Mouse (Mus musculus): Measurements from ENCODE around the gene Slc25a22. TPM values are rescaled to one million over a fixed set of nuclear protein-coding genes. Genes with fewer than 3 reads are reported as not detected.
A peak's percentile ranks its signal among the peaks of the same experiment; 100 is the strongest.

Gene Slc25a22
- polyA plus RNA-seq (2011; ENCODE audit: insufficient read depth, insufficient read length, low replicate concordance, missing spikeins), result 18.1 and 30.3 TPM in 2 replicates

DNA sequence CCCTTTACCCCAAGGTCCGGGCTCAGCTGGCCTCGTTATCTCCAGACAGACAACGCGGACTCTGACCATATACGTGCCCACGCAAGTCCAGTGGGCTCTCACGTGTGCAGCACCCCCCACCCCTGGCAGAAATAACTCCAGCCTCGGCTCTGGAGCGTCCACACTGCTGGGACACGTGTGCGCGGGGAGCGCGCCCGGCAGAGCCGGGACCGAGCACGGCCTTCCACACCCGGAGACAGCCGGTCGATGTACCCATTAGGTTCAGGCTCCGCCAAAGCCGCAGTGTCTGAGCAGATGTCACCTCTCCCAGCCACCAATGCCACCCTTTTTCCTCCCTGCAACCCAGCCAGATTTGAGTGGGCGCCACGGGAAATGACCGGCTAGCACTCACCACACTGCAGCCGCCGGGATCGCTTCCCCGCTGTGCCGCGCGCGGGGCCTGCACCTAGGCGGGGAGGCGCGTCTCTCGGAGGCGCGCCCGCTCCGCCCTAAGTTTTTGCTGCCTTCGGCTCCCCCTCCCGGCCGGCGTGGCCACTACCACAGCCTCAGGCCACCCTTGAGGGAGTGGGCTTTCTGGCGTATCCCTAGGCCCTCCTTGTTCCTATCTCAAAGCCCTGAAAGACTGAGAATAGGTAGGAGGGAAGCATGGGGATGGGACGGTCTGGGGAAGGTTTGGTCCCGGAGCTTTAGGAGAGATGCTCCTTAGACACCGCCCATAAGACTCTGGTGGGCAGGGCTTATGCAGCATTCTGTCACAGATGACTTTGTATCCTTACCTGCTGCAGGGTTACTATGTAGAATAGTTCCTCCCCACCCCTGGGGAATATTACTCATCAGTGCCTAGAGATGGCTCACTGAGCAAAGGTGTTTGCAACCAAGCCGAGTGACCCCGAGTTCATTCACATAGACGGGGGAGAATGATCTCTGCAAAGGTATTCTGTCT lies at the start of gene Slc25a22:
TSS of gene Slc25a22 (minus strand) at position 715 of the 943 bp plus-strand sequence.
- 7% methylated on average over 53 of the region's 53 CpGs for WGBS
- peaks cover 4% of the 10 kb centered on the region for H3K4me1 ChIP-seq (ENCODE audit: control insufficient read depth, insufficient read depth, low read length)
- peak within 1 kb of the TSS; percentile 94 for H3K4me3 ChIP-seq (replicated peaks; ENCODE audit: control insufficient read depth, low read depth, low read length)
- TF ChIP-seq CTCF (IDR thresholded peaks at IDR 0.05; ENCODE audit: control insufficient read depth, insufficient read depth, low read length) (peak; percentile 50; the same call in 1 of the 2 replicates), POLR2A (IDR thresholded peaks at IDR 0.05; ENCODE audit: borderline replicate concordance, control insufficient read depth, low read depth, low read length) (peak; percentile 62; the same call in 1 of the 2 replicates)
- peak within 1 kb of the TSS; percentile 70 for H3K27ac ChIP-seq (ENCODE audit: control insufficient read depth, insufficient read depth, low read depth, low read length, poor library complexity)

DNA sequence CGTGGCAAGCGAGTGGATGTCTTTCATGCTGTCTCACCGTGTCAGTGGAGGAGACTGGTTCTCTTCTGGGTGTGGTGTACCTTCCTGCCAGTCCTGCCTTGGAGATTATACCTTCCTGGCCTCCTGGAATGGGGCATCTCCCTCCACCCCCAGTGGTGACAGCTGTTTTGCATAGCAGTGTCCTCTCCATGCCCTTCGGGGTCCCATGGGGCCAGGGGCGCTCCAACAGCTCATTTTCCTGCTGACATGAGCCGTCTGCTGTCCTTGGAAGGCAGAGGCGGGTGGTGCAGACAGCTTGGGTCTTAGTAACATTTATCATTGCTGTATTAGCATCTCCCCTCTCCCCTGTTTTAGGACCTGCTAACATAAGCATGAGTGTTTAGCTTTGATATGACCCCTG lies 49.4 kb upstream of the Slc25a22 start:
- no peak for TF ChIP-seq POLR2A (IDR thresholded peaks at IDR 0.05; ENCODE audit: borderline replicate concordance, control insufficient read depth, low read depth, low read length)
- H3K27ac ChIP-seq (ENCODE audit: control insufficient read depth, insufficient read depth, low read depth, low read length, poor library complexity), result no peak overlapping the region
- H3K4me1 ChIP-seq (ENCODE audit: control insufficient read depth, insufficient read depth, low read length), result no peaks in the 10 kb centered on the region; the same call in 1 of the 2 replicates
- H3K4me3 ChIP-seq (replicated peaks; ENCODE audit: control insufficient read depth, low read depth, low read length), result no peak overlapping the region
- 85% methylated on average over 7 of the region's 7 CpGs for WGBS

DNA sequence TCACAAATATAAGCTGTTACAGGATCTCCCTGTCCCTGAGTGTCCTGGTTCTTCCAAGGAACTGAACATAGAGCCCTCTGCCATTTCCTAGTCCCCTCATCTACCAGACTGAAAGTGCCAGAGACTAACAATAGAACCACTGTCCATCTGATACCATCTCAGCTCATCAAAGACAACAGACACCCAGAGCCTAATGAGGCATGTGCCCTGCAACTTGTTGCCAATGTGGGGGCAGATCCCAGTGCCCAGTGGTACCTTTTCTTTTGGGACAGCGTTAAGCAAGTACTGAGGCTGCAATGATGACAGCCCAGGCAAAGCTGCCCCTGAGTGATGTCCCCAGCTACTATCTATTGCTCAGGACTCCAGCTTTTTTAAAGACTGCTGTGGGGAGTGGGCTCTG lies 48.5 kb upstream of the Slc25a22 start:
- WGBS, result 85% methylated on average over 1 of the region's 1 CpGs
- H3K4me1 ChIP-seq (ENCODE audit: control insufficient read depth, insufficient read depth, low read length), result no peaks in the 10 kb centered on the region; the same call in 1 of the 2 replicates
- no peak overlapping the region for H3K27ac ChIP-seq (ENCODE audit: control insufficient read depth, insufficient read depth, low read depth, low read length, poor library complexity)

DNA sequence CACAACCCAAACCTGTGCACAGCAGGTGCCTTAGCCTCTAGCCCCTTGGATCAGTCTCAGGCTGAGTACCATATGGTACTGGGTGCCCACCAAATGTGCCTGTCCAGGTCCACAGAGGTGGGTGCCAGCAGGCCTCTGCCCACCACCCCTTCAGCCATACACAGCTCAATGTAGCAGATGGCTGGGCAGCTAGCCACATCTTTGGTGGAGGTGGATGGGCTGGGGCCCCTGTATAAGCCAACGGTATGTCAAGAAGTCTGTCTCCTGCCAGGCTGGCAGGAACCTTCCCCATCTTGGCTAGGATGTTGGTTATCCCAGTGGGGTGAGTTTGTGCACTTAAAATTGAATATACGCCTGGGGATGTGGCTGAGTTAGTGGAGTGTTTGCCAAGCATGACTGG lies 47.9 kb upstream of the Slc25a22 start:
- Histone ChIP-seq H3K4me3 (replicated peaks; ENCODE audit: control insufficient read depth, low read depth, low read length) (no peak overlapping the region), H3K27ac (ENCODE audit: control insufficient read depth, insufficient read depth, low read depth, low read length, poor library complexity) (no peak overlapping the region), H3K4me1 (ENCODE audit: control insufficient read depth, insufficient read depth, low read length) (peaks cover 3% of the 10 kb centered on the region)
- WGBS, result 89% methylated on average over 2 of the region's 2 CpGs
- TF ChIP-seq CTCF (IDR thresholded peaks at IDR 0.05; ENCODE audit: control insufficient read depth, insufficient read depth, low read length) (no peak), POLR2A (IDR thresholded peaks at IDR 0.05; ENCODE audit: borderline replicate concordance, control insufficient read depth, low read depth, low read length) (no peak)

More for the DNA sequence above, 48.5 kb upstream of the Slc25a22 start:
- no peak overlapping the region for H3K4me3 ChIP-seq (replicated peaks; ENCODE audit: control insufficient read depth, low read depth, low read length)
- TF ChIP-seq POLR2A (IDR thresholded peaks at IDR 0.05; ENCODE audit: borderline replicate concordance, control insufficient read depth, low read depth, low read length) (no peak), CTCF (IDR thresholded peaks at IDR 0.05; ENCODE audit: control insufficient read depth, insufficient read depth, low read length) (no peak)

DNA sequence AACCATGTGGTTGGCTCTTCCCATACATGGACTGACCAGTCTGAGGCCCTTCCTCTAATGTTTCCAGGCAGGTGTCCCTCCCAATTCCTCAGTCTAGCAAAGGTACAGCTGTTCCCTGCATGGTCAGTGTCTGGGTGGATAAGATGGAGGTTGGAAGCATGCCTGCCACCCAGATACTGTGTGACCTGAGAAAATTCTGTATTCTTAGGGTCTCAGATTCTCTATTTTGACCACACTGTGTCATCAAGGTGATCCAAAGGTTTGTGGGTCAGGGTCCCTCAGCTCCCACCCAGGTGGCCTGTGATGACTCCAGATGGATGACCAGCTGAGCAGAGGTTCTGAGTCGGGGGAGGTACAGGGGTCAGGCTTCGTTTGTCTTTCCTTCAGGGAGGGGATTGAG lies 47.5 kb upstream of the Slc25a22 start:
- Histone ChIP-seq H3K27ac (ENCODE audit: control insufficient read depth, insufficient read depth, low read depth, low read length, poor library complexity) (no peak overlapping the region), H3K4me1 (ENCODE audit: control insufficient read depth, insufficient read depth, low read length) (peaks cover 3% of the 10 kb centered on the region), H3K4me3 (replicated peaks; ENCODE audit: control insufficient read depth, low read depth, low read length) (no peak overlapping the region)
- 88% methylated on average over 2 of the region's 2 CpGs for WGBS
- no peak for TF ChIP-seq POLR2A (IDR thresholded peaks at IDR 0.05; ENCODE audit: borderline replicate concordance, control insufficient read depth, low read depth, low read length)
- TF ChIP-seq CTCF (IDR thresholded peaks at IDR 0.05; ENCODE audit: control insufficient read depth, insufficient read depth, low read length), result no peak

DNA sequence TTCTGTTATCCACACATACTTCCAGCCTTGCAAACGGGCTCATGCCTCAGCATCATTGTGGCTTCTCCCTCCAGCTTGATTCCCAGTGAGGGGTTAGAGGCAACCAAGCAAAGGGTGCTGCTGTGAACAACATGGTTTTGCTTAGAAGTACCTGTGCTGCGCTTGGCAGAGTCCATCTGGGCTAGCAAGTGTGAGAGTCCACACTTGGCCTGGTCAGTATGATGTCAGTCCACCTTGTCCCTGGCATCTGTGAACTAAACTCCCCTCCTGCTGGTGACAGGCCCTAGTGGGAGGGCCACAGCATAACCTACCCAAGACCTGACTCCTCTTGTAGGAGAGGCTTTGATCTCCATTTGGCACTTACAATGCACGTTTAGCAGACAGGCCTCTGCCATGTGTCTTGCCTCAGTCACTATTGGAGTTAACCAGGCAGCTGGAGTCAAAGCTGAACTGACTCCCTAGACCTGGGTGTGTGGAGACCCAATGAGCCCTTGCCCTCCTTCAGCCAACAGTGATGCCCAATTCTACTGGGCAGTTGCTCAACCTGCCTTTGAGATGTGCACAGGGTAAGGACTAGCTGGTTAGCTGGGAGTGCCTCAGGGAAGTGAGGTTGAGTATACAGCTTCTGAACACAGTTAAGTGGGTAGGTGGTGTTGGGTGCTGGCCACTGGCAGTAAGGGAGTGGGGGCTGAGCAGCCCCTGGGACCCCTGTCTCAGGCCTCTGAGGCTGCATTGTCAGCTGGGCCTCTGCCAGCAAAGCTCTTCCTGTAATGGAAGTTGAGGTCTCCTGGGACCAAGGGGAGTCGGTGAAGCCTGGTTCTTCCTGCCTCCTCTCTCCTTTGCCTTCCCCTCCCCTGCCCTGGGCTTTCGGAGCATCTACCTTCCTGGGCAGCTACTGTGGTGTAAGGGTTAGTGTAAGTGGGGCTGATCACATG lies 46.8 kb upstream of the Slc25a22 start:
- TF ChIP-seq CTCF (IDR thresholded peaks at IDR 0.05; ENCODE audit: control insufficient read depth, insufficient read depth, low read length) (no peak), POLR2A (IDR thresholded peaks at IDR 0.05; ENCODE audit: borderline replicate concordance, control insufficient read depth, low read depth, low read length) (no peak)
- Histone ChIP-seq H3K4me1 (ENCODE audit: control insufficient read depth, insufficient read depth, low read length) (peaks cover 3% of the 10 kb centered on the region), H3K4me3 (replicated peaks; ENCODE audit: control insufficient read depth, low read depth, low read length) (no peak overlapping the region), H3K27ac (ENCODE audit: control insufficient read depth, insufficient read depth, low read depth, low read length, poor library complexity) (no peak overlapping the region)
- 64% methylated on average over 5 of the region's 5 CpGs for WGBS

DNA sequence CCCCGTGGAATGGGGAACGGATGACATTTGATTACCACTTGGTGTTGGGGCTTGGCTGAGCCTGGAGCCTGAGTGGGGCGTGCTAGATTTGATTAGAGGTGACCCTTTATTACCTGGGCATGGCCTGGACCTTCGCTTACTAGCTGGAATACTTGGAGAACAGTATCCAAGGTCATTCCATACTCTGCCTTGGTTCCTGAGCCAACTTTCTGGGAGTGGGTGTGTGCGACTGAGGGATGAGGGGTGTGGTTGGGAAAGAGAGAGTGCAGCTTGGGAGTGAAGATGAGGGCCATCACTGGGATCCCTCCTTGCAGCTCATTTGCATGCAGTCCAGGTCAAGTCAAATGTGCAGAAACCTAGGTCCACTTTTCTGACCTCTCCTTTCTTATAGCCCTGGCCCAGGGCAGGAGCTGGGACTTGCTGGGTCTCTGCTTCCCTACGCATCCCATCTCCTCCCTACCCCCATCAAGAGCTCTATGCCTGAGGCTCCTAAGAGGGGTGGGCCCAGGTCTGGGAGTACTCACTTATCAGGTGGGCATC lies 45.5 kb upstream of the Slc25a22 start:
- Histone ChIP-seq H3K27ac (ENCODE audit: control insufficient read depth, insufficient read depth, low read depth, low read length, poor library complexity) (no peak overlapping the region), H3K4me1 (ENCODE audit: control insufficient read depth, insufficient read depth, low read length) (peaks cover 4% of the 10 kb centered on the region), H3K4me3 (replicated peaks; ENCODE audit: control insufficient read depth, low read depth, low read length) (no peak overlapping the region)
- WGBS, result 82% methylated on average over 6 of the region's 6 CpGs
- no peak for TF ChIP-seq POLR2A (IDR thresholded peaks at IDR 0.05; ENCODE audit: borderline replicate concordance, control insufficient read depth, low read depth, low read length)
- no peak for TF ChIP-seq CTCF (IDR thresholded peaks at IDR 0.05; ENCODE audit: control insufficient read depth, insufficient read depth, low read length)

Measured in bone marrow, adult 2 months (tissue).